Mouse (Mus musculus): ENCODE data around the gene Exoc4.

- no peak for TF ChIP-seq CTCF (IDR thresholded peaks at IDR 0.05; ENCODE audit: insufficient read depth, low read length)
- no peak for TF ChIP-seq POLR2A (IDR thresholded peaks at IDR 0.05; ENCODE audit: borderline replicate concordance, extremely low read depth, low read depth, low read length)
Measured at GRCm38 (mm10) chr6:33977880-33978279, 729.0 kb downstream of the Exoc4 start.
